Mouse (Mus musculus) layer of hippocampus, adult 18-20 months (tissue): ENCODE results near the gene Gbx1. TPM values are rescaled to one million over a fixed set of nuclear protein-coding genes. Genes with fewer than 3 reads are reported as not detected.

ENCODE experiments used
- DNase-seq, 2 experiments: peaks; one replicate each; pipeline ENCODE4 v3.0.0; 2022; ENCODE audit warnings: low spot score in 2 of 2
- total RNA-seq, 2 experiments: library from RNA; stranded (reverse); gene quantifications; 2 replicates each; pipeline ENCODE4 v1.2.3; 2021

Gene Gbx1
- total RNA-seq, 2 experiments from 2014 or later: not detected

GRCm38 (mm10) chr5:24477909-24478308, 49.1 kb downstream of the Gbx1 start:
- DNase-seq: no peak

GRCm38 (mm10) chr5:24475476-24476241, 51.3 kb downstream of the Gbx1 start:
- no peak for DNase-seq

DNA sequence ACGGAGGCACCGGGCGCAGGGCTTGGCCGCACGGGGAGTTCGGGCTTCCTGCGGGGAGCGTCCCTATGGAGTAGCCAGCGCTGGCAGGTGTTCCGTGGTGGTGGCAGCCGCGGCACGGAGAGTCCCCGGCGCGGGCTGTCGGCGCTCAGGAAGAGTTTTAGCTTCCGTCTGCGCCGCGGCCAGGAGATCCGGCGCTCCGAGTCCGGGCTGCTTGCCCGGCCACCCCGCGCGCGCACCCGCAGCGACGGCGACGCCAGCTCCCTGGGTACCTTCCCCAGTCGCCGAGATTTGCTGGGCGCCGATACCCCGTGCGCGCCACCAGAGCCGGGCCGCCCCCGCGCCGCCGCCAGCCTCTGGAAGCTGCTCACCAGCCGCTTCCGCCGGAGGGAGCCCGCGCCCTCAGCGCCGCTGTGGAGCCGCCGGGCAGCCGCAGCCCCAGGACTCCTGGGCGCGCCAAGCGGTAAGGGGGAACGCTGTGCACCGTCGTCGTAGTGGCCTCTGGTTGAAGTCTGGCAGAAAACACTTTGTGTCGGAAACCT, 52.2 kb downstream of the Gbx1 start:
- peak; percentile 72 to 74 for DNase-seq

- no peak for DNase-seq
Measured at GRCm38 (mm10) chr5:24474025-24474722, 52.8 kb downstream of the Gbx1 start.

DNA sequence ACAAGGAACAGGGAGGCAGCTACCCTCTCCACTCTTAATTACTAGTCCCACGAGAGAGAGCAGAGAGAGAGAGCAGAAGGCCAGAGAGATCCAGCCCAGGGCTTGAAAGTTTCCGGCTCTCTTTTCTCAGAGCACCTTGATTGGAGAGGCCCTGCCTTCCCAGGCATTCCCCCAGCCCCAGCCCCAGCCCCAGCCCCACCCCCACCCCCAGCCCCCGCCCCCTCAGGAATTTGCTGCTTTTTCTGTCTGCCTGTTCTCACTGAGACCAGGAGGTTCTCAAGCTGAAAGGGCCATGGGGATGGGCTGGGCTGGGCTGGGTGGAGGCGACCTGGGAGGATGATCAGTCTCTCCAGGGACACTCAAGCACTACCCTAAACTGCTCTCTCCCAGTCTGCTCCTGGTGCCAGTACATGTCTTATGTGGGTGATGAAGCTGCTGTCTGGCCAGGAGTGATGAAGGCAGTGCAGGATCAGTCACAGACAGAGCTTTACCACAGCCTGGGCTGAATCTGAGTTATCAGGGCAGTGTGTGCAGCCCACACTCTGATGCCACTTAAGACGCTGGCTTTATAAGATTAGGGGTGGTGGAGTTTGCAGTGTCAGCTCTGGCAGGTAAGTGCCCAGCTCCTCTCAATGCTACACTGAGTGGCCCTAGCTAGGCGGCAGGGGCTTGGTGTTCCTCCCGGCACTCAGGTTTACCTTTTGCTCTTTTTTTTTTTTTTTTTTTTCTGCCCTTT, 54.0 kb downstream of the Gbx1 start:
- DNase-seq: no peak

GRCm38 (mm10) chr5:24470600-24470999, 56.4 kb downstream of the Gbx1 start:
- DNase-seq: peak; percentile 48 to 84

DNA sequence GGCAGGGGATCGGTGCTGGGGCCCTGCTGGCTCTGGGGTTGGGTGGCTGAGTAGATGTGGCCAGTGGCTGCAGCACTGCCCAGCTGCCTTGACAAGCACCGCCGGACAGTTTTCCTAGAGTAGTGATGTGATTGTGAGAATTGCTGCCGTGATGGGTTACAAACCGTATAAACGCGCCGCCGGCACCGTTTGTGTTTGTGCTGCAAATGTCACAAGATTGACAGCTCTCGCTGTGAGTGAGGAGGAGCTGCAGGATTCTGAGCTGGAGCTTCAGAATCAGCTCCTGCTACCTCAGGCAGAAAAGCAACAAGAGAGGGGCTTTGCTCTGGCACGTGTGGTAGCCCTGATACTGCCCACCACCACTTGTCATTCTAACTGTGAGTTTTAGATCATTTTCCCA, 60.2 kb downstream of the Gbx1 start:
- DNase-seq: no peak

DNA sequence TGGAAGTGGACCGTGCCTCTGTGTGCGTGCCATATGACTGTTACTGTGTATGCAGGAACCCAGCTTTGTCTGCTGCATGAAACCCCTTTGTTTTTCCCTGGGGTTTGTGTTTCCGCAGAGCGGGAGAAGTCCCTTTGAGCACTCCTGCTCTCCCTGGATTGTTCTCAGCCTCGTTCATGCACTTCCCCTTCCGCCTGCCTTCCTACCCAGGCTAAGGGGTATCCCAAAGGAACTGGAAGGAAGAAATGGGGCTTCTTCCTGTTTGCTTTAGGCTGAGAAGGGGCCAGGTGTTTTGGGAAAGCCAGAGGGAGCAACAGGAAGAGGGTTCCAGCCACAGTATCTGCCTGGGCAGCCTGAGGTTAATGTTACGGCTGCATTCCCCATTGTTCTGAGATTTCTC, 71.4 kb downstream of the Gbx1 start:
- no peak for DNase-seq

- no peak for DNase-seq
Measured at GRCm38 (mm10) chr5:24455076-24455475, 71.9 kb downstream of the Gbx1 start.

- DNase-seq: no peak
Measured at GRCm38 (mm10) chr5:24453985-24454303, 73.1 kb downstream of the Gbx1 start.

DNA sequence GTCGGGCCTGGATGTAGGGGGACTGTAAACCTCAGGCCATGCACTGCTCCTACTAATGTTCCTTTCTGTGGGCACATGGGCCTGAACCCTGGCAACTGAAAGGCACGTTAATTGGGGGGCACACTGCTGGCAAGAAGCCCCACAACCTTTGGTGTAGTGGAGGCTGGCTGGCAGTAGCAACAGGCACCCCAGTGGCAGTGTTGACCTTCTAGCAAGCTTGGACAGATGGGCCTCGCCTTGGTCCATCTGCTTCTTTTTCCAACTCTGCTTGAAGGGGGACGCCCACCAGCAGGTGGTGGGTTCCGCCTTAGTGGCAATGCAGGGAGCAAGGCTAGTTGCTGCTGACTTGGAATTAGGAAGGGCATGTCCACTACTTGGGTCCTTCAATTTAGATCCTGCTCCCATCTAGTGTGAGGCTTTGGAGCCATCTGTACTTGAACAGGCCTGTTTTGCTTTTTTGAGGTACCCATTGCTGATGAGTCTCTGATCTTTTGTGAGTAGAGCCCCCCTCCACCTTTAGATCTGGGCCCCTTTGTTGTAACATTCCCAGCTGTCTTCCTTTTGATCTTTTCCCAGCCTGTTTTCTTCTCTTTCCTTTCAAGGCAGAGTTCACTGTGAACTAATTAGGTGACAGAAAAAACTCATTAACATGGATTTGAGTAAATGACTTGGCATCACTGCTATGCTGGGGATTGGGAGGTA, 73.6 kb downstream of the Gbx1 start:
- no peak for DNase-seq

Other genes with a start within 250 kb of the Gbx1 start
- gene Kcnh2, start 175.6 kb downstream of the Gbx1 start, total RNA-seq: 10 to 100 TPM; 23.0 to 26.8 TPM
- gene Nos3, start 162.4 kb downstream of the Gbx1 start, total RNA-seq: 1 to 10 TPM; 6.8 to 7.0 TPM
- 1 to 10 TPM; 3.0 to 3.7 TPM for gene Atg9b, start 135.1 kb downstream of the Gbx1 start, total RNA-seq
- 10 to 100 TPM; 57.0 to 60.1 TPM for gene Abcb8, start 133.5 kb downstream of the Gbx1 start, total RNA-seq
- under 1 TPM; 0.27 to 0.53 TPM for gene Asic3, start 113.8 kb downstream of the Gbx1 start, total RNA-seq
- gene Cdk5, start 103.7 kb downstream of the Gbx1 start, total RNA-seq: 100 to 1,000 TPM; 126 to 133 TPM
- gene Slc4a2, start 103.4 kb downstream of the Gbx1 start, total RNA-seq: 10 to 100 TPM; 30.1 to 30.8 TPM
- gene Fastk, start 81.9 kb downstream of the Gbx1 start, total RNA-seq: 100 to 1,000 TPM; 109 to 115 TPM
- gene Tmub1, start 79.3 kb downstream of the Gbx1 start, total RNA-seq: 10 to 100 TPM; 21.8 to 23.7 TPM
- gene Agap3, start 75.0 kb downstream of the Gbx1 start, total RNA-seq: 100 to 1,000 TPM; 673 to 687 TPM
- under 1 TPM in 1 of 2 experiments, not detected in 1; 0.23 TPM for gene Asb10, start 13.8 kb upstream of the Gbx1 start, total RNA-seq
- not detected for gene 4931409K22Rik, start 29.6 kb upstream of the Gbx1 start, total RNA-seq
- 10 to 100 TPM; 82.5 to 83.6 TPM for gene Abcf2, start 50.3 kb upstream of the Gbx1 start, total RNA-seq
- gene Chpf2, start 59.5 kb upstream of the Gbx1 start, total RNA-seq: 10 to 100 TPM; 60.8 to 64.9 TPM
- gene Smarcd3, start 97.2 kb upstream of the Gbx1 start, total RNA-seq: 10 to 100 TPM; 87.4 to 93.2 TPM
- 10 to 100 TPM; 76.0 to 78.0 TPM for gene Nub1, start 158.3 kb upstream of the Gbx1 start, total RNA-seq
- gene Wdr86, start 203.5 kb upstream of the Gbx1 start, total RNA-seq: under 1 TPM; 0.33 to 0.62 TPM
- 1 to 10 TPM; 1.0 to 1.5 TPM for gene Crygn, start 230.8 kb upstream of the Gbx1 start, total RNA-seq